Mouse (Mus musculus) midbrain, embryonic 15.5 days (tissue): ENCODE measurements around the gene Mitf. TPM values are rescaled to one million over a fixed set of nuclear protein-coding genes. Genes with fewer than 3 reads are reported as not detected.

Source experiments
- polyA plus RNA-seq: library from polyadenylated mRNA; unstranded; fragments of >200 nt; fragmentation: Nextera tagmentation; extraction: Ambion mirVana; gene quantifications from 2 replicates; pipeline ENCODE4 v1.2.1, GENCODE M21; 2015

Gene Mitf
- polyA plus RNA-seq, 1 experiment from 2014 or later: 1.1 TPM

Other genes with a start within 250 kb of the Mitf start
- 16.9 and 19.9 TPM in 2 replicates for gene Frmd4b, start 189.5 kb upstream of the Mitf start, polyA plus RNA-seq